1 mouse cellular context compared by ENCODE assay signal in the genomic region with DNA sequence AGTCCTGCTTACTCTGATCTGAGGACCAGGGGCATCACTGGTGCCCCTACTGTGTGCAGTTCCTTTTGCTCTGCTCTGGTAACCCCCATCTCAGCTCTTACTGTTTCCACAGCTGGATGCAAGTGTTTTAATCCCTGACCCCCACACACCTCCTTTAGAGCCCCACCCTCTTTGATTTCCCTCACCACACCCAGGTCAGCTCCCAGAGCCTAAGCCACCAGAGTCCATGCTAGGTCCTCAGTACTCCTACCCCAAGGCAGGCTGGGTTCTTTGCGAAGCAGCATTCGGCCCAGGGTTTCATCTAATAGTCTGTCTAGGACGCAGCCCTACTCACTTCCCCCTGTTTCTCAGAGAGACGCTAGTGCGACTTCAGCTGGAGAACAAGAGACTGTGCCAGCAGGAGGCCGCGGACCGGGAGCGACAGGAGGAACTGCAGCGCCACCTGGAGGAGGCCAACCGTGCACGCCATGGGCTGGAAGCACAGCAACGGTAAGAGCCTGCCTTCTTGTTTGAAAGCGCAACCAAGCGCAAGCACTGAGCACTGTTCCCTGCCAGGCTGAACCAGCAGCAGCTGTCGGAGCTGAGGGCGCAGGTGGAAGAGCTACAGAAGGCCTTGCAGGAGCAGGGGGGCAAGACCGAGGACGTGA.
TF ChIP-seq lines count a peak whose summit lies in the region.

No protein-coding gene starts in this region.

TF ChIP-seq in C2C12, 6 proteins besides CTCF, POLR2A, EP300 and RAD21:
- TF ChIP-seq USF1 (IDR thresholded peaks at IDR 0.05; ENCODE audit: low read depth) (no peak), MYOG (IDR thresholded peaks at IDR 0.05; ENCODE audit: control insufficient read depth, extremely low read depth, insufficient read length) (no peak), MAX (IDR thresholded peaks at IDR 0.05) (peak; percentile 34)
